Mouse (Mus musculus) E14TG2a.4 (cell line): ENCODE results near the gene Kcnj9.

Experiments
- H3K27me3 ChIP-seq: 2 replicates; pipeline ENCODE4 v1.6.1; 2014; ENCODE audit warnings: low read length, control low read depth; ENCODE audit not compliant: insufficient read depth
- H3K36me3 ChIP-seq: 2 replicates; pipeline ENCODE4 v1.6.1; 2014; ENCODE audit warnings: low read length, control low read depth; ENCODE audit not compliant: insufficient read depth
- H3K4me1 ChIP-seq: replicated peaks from 2 replicates; pipeline ENCODE4 v1.6.1; 2014; ENCODE audit warnings: low read depth, low read length, control low read depth
- H3K4me3 ChIP-seq: replicated peaks from 2 replicates; pipeline ENCODE4 v1.5.1; 2014; ENCODE audit warnings: mild to moderate bottlenecking, low read length
- H3K9me3 ChIP-seq: 2 replicates; pipeline ENCODE4 v1.6.1; 2014; ENCODE audit warnings: low read length, control low read depth
- CTCF ChIP-seq: conservative IDR thresholded peaks from 2 replicates; pipeline ENCODE4 v1.5.1; 2014; ENCODE audit warnings: low read length
- NANOG ChIP-seq: IDR thresholded peaks from 2 replicates; pipeline ENCODE4 v1.6.1; 2014; ENCODE audit warnings: borderline replicate concordance, low read length, mixed read lengths
- POU5F1 ChIP-seq: IDR thresholded peaks from 2 replicates; pipeline ENCODE4 v1.6.1; 2014; ENCODE audit warnings: low read length, borderline replicate concordance

Gene Kcnj9

DNA sequence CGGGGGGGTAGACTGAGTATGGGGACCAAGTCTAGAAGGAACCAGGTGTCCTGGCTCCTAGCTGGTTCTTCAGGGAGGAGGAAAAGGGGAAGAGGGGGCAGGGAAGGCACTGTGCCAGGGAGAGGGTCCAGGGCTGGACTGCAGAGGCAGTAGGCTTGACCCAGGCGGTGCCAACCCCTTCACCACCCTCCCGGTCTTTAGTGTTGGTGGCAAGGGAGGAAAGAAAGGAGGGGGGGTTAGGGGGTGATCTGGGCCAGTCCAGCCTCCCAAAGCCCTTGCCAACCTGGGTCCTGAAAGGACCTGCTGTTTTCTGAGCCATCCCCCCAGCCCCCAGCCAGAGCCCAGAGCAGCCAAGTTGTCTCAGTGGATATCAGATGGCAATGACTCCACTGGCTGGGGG, 13.6 kb upstream of the Kcnj9 start:
- Histone ChIP-seq H3K9me3 (peaks cover 3% of the 10 kb centered on the region; the same call in 1 of the 2 replicates), H3K27me3 (peaks cover 79% of the 10 kb centered on the region), H3K4me3 (no peak overlapping the region), H3K36me3 (no peaks in the 10 kb centered on the region), H3K4me1 (peaks cover 19% of the 10 kb centered on the region)
- TF ChIP-seq NANOG = no peak
- TF ChIP-seq POU5F1 = no peak

DNA sequence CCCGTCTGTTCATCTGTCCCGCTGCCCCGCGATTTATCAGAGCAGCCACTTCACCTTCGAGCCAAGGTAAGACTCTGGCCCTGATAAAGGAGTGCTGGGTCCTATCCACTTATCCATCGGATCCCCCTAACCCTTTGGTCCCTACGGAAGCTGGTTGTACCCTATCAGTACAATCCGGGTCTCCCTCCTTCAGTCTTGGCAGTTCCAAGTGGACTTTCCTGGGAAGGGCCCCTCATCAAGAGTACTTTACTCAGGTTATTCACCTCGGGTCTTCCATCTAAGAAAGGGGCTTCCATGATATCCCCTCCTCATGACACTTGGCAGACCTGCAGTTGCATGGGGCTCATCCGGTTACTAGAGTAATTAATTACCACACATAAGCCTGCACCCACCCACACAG, 12.3 kb upstream of the Kcnj9 start:
- Histone ChIP-seq H3K27me3 (peaks cover 81% of the 10 kb centered on the region), H3K9me3 (peaks cover 3% of the 10 kb centered on the region; the same call in 1 of the 2 replicates), H3K36me3 (no peaks in the 10 kb centered on the region), H3K4me3 (peak overlapping the region; percentile 77), H3K4me1 (peaks cover 20% of the 10 kb centered on the region)
- TF ChIP-seq CTCF (no peak), NANOG (no peak), POU5F1 (no peak)

GRCm38 (mm10) chr1:172340729-172341321, 11.7 kb upstream of the Kcnj9 start, which contains the start of gene Kcnj10:
Gene Kcnj10 (plus strand): TSS chr1:172341210.
- Histone ChIP-seq H3K9me3 (peaks cover 3% of the 10 kb centered on the region; the same call in 1 of the 2 replicates), H3K4me3 (peak within 1 kb of the TSS; percentile 77), H3K4me1 (peaks cover 20% of the 10 kb centered on the region), H3K27me3 (peaks cover 81% of the 10 kb centered on the region), H3K36me3 (no peaks in the 10 kb centered on the region)
- TF ChIP-seq CTCF (no peak), NANOG (no peak), POU5F1 (no peak)

DNA sequence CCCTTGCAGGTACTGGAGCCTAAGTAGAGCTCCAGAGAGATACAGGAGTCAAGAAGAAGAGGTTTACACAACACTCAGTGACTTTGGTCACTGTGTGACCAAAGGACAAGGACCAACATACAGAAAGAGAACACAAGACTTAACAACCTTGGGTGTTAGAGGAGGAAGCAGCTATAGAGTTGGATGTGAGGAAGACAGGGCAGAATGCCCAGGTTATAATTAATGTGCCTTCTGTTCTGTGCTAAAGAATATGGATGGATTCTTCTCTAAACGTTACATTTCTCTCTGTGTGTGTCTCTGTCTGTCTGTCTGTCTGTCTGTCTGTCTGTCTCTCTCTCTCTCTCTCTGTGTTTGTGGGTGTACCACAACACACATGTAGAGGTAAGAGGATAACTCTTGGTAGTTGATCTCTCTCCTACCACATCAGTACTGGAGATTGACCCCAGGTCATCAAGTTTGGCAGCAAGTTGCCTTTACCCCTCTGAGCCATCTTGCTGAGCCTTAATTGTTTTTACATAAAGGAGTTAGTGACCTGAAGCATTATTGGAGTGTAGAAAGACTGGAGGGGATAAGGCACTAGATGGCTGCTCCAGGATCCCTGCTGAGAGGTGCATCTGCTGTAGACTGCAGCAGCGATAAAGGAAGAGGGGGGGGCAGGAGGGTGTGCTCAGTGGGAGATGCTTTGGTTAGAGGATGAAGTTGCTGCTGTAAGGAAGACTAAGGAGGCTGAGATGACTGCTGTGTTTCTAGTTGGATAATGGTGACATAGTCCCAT, 8.5 kb upstream of the Kcnj9 start:
- no peak for TF ChIP-seq POU5F1
- TF ChIP-seq NANOG = no peak; the same call in 1 of the 2 replicates
- TF ChIP-seq CTCF = no peak
- H3K4me3 ChIP-seq = no peak overlapping the region
- peaks cover 8% of the 10 kb centered on the region for H3K9me3 ChIP-seq
- no peaks in the 10 kb centered on the region for H3K36me3 ChIP-seq
- peaks cover 87% of the 10 kb centered on the region for H3K27me3 ChIP-seq
- H3K4me1 ChIP-seq = peaks cover 14% of the 10 kb centered on the region

- Histone ChIP-seq H3K9me3 (peaks cover 8% of the 10 kb centered on the region), H3K4me1 (peaks cover 9% of the 10 kb centered on the region), H3K27me3 (peaks cover 80% of the 10 kb centered on the region), H3K36me3 (no peaks in the 10 kb centered on the region), H3K4me3 (no peak overlapping the region)
- TF ChIP-seq NANOG (no peak), POU5F1 (no peak), CTCF (no peak)
Measured at GRCm38 (mm10) chr1:172335804-172336203, 6.7 kb upstream of the Kcnj9 start.

- no peak for TF ChIP-seq CTCF
- TF ChIP-seq POU5F1 = no peak
- no peak for TF ChIP-seq NANOG
- Histone ChIP-seq H3K4me3 (no peak overlapping the region), H3K36me3 (no peaks in the 10 kb centered on the region), H3K4me1 (peaks cover 14% of the 10 kb centered on the region), H3K27me3 (peaks cover 79% of the 10 kb centered on the region), H3K9me3 (peaks cover 5% of the 10 kb centered on the region)
Measured at GRCm38 (mm10) chr1:172333512-172333911, 4.4 kb upstream of the Kcnj9 start.

DNA sequence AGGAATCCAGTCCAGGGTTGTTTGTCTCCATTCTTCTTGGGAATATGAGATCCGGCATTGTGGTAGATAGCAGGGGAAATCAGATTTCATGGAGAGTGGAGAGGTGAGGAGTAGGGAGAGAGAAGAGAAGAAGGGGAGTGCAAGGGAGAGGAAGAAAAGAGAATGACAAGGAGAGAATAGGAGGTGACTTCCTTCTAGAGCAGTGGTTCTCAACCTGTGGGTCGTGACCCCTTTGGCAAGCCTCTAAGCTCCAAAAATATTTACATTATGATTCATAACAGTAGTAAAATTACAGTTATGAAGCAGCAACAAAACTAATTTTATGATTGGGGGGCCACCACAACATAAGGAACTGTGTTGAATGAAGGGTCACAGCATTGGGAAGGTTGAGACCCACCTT, 3.8 kb upstream of the Kcnj9 start:
- H3K4me1 ChIP-seq = peaks cover 18% of the 10 kb centered on the region
- H3K9me3 ChIP-seq = peaks cover 5% of the 10 kb centered on the region
- no peak overlapping the region for H3K4me3 ChIP-seq
- H3K27me3 ChIP-seq = peaks cover 79% of the 10 kb centered on the region
- TF ChIP-seq CTCF (no peak), NANOG (no peak), POU5F1 (no peak)
- no peaks in the 10 kb centered on the region for H3K36me3 ChIP-seq

DNA sequence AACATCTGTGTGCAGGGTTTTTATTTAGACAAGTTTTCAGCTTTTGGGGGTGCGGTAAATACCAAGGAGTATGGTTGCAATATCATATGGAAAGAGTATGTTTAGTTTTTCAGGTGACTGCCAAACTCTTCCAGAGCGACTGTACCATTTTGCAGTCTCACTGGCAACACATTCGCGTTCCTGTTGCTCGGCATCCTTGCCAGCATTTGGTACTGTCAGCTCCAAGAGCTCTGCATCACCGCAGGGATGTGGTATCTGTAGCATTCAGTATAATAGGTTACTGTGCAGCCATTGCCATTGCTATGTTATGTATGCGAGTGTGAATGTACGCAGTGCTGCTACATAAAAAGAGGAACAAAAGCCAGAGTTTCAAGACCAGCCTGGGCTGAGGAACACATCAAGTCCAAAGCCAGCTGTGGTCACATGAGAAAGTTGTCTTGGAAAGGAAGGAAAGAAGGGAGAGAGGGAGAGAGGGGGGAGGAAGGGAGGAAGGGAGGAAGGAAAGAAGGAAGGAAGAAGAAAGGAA, 2.4 kb upstream of the Kcnj9 start:
- Histone ChIP-seq H3K27me3 (peaks cover 81% of the 10 kb centered on the region), H3K4me1 (peaks cover 24% of the 10 kb centered on the region), H3K4me3 (no peak overlapping the region), H3K36me3 (no peaks in the 10 kb centered on the region), H3K9me3 (peaks cover 5% of the 10 kb centered on the region)
- TF ChIP-seq POU5F1 (no peak), NANOG (no peak), CTCF (no peak)
